Mouse (Mus musculus) kidney, postnatal 36 days (tissue): ENCODE results near the gene U2af2.

ENCODE experiments used
- DNase-seq, 2 experiments: peaks; one replicate each; pipeline ENCODE4 v3.0.0; 2021 to 2022; ENCODE audit warnings: mixed read lengths in 2 of 2

The U2af2 gene

GRCm38 (mm10) chr7:5125078-5125477, 63.1 kb downstream of the U2af2 start:
- no peak for DNase-seq

GRCm38 (mm10) chr7:5125549-5126406, 63.8 kb downstream of the U2af2 start, which contains the start of gene Rasl2-9:
TSS of gene Rasl2-9 (minus strand) at chr7:5125950.
- DNase-seq = peak; percentile 79 to 91
